Mouse (Mus musculus) urinary bladder, postnatal 25 days (tissue): Measurements from ENCODE around the gene Cela3a.
A peak's percentile ranks its signal among the peaks of the same experiment; 100 is the strongest.
"Not testable (repeated sequence)": the region's sequence is repeated elsewhere in the genome, so short reads cannot be mapped to it uniquely, and the experiment has no call there.

Experiments
- DNase-seq: peaks from one replicate; pipeline ENCODE4 v3.0.0; 2022; ENCODE audit warnings: low spot score

Gene Cela3a

GRCm38 (mm10) chr4:137414936-137415335 lies 5.3 kb upstream of the Cela3a start:
- no peak for DNase-seq

GRCm38 (mm10) chr4:137412185-137412709 lies 2.7 kb upstream of the Cela3a start:
- not testable (repeated sequence) for DNase-seq

- no peak for DNase-seq
Measured at GRCm38 (mm10) chr4:137405571-137405970, 4.0 kb downstream of the Cela3a start.

GRCm38 (mm10) chr4:137396641-137397525 lies 12.7 kb downstream of the Cela3a start:
- DNase-seq = peak; percentile 33

- DNase-seq = no peak
Measured at GRCm38 (mm10) chr4:137393378-137394135, 16.0 kb downstream of the Cela3a start.

- no peak for DNase-seq
Measured at GRCm38 (mm10) chr4:137392874-137393273, 16.7 kb downstream of the Cela3a start.

GRCm38 (mm10) chr4:137391287-137391686 lies 18.3 kb downstream of the Cela3a start:
- DNase-seq = no peak

GRCm38 (mm10) chr4:137390196-137390595 lies 19.4 kb downstream of the Cela3a start:
- DNase-seq = no peak

- no peak for DNase-seq
Measured at GRCm38 (mm10) chr4:137388983-137389382, 20.6 kb downstream of the Cela3a start.

- peak; percentile 75 for DNase-seq
Measured at GRCm38 (mm10) chr4:137388059-137388794, 21.4 kb downstream of the Cela3a start.

GRCm38 (mm10) chr4:137387482-137388058 lies 22.0 kb downstream of the Cela3a start:
- DNase-seq = no peak

GRCm38 (mm10) chr4:137380702-137381605 lies 28.6 kb downstream of the Cela3a start:
- no peak for DNase-seq

- DNase-seq = no peak
Measured at GRCm38 (mm10) chr4:137379713-137380255, 29.8 kb downstream of the Cela3a start.

GRCm38 (mm10) chr4:137379085-137379484 lies 30.5 kb downstream of the Cela3a start:
- no peak for DNase-seq

GRCm38 (mm10) chr4:137377526-137378304 lies 31.9 kb downstream of the Cela3a start:
- no peak for DNase-seq

- DNase-seq = no peak
Measured at GRCm38 (mm10) chr4:137376778-137377177, 32.8 kb downstream of the Cela3a start.

- no peak for DNase-seq
Measured at GRCm38 (mm10) chr4:137375314-137376278, 34.0 kb downstream of the Cela3a start.

- no peak for DNase-seq
Measured at GRCm38 (mm10) chr4:137373711-137374110, 35.9 kb downstream of the Cela3a start.
